Mouse (Mus musculus): Measurements from ENCODE around the gene Rps13.

The Rps13 gene

DNA sequence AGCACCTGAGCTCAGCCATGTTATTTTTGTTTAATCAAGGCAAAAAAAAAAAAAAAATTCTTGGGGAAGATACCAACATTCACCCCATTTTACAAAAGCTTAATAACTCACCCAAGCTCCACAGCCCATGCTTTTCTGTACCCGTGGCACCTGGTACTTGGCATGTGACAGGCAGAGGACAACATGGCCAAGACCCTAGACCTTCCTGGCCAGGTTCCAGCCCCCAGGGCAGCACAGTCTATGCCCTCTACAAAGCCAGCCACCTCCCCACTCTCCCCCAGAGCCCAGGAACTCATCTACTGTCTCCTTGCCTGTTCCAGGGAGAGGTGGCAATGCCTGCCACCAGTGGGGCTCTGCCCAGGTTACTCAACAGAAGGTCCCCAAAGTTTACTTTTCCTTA, 43.4 kb downstream of the Rps13 start:
- no peak for DNase-seq

DNA sequence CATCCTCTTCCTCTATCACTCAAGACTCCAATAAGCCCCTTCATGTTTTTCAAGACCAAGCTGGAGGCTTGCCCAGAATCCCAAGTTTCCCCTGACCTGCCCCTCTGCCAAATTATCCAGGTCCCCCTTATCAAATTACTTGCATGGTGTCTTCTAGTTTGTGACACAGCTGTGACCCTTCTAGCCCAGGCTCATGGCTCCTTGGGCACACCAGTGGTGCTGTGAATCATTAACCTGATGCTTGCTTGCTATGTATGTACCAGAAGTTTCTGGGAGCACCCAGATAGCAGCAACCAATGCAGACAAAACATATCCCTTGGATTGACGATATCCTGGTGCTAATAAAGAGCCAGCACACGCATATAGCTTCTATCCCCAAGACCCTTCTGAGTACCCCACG, 45.0 kb downstream of the Rps13 start:
- no peak for DNase-seq

DNA sequence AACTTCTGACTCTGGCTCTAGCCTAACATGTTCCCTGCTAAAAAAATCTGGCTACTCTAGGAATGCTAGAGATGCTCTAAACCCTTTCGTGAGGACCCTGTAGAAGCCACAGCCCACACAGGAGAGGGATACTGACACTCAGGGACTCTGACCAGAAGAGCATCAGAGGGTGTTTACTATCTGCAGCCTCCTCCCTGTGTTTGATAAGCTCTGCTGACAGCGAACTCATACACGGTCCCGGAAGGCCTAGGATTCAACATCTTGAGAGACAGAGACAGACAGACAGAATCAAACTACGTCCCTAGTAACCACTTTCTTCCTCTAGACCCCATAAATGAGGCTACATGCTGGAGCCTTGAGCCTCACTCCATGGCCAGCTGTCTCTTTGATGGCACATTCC, 46.0 kb downstream of the Rps13 start:
- DNase-seq: no peak

GRCm38 (mm10) chr7:116286611-116287355, 47.2 kb downstream of the Rps13 start:
- no peak for DNase-seq

DNA sequence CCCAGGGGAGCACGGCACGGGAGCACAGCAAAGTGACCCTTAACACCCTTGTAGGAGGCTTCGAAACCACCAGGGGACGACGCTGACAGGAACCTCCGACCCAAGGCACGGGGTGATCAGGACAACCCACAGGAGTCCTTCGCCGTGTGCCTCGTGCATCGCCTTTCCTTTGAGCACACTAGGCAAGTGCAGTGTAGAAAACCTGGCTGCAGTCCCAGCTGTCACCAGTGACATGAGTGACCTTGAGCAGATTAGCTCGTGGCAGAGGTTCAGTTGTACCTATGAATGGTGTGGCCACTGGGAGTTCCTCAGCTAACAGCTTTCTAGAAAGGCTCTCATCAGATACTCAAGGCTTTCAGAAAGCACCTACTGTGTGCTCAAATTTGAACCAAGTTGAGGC, 47.8 kb downstream of the Rps13 start:
- peak; percentile 66 for DNase-seq

GRCm38 (mm10) chr7:116285216-116285615, 48.8 kb downstream of the Rps13 start:
- no peak for DNase-seq

DNA sequence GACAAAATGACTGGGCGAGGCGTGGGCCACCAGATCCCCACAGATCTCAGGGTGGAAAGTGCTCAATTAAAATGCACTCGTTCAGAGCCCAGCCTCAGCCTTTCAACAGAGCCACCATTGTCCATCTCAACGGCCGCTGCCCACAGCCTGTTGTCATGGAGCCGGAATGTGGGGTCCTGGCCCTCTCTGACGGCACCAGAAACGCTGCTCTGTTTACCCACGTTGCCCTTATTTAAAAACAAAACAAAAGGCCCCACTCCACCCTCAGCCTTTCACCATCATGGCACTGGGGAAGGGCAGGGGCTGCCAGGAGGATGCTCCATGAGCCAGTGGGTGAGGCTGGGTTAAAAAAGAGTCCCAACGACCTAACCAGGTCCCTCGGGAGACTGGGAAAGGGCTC, 51.2 kb downstream of the Rps13 start:
- peak; percentile 95 for DNase-seq

Measured in retina, postnatal 1 day (tissue).